Mouse (Mus musculus) kidney, postnatal 36 days (tissue): ENCODE measurements at regions not wholly inside any gene's neighbourhood (a gene's known extent, or its start where the extent isn't known, plus 50 kb on each side); places are given as distances from the start of the nearest gene placed in this dataset.

Experiments
- DNase-seq, 2 experiments: peaks; one replicate each; pipeline ENCODE4 v3.0.0; 2021 to 2022; ENCODE audit warnings: mixed read lengths in 2 of 2

DNA sequence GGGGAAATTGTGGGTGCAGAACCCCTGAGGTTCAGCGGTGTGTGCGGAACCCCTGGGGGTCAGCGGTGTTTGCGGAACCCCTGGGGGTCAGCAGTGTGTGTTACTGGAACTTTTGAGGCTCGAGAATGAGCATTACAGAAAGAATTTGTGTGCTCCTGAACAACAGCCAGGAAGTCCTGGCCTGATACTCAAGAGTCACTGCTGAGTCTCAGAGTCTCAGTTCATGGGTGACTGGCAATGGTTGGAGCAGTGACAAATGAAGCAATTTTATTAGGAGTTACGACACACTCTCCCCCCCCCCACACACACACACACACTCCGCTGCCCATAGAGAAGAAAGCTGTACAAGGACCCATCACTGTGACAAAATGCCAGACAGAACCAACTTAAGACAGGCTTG lies 193.8 kb downstream of the Irs2 start:
- DNase-seq, result no peak

DNA sequence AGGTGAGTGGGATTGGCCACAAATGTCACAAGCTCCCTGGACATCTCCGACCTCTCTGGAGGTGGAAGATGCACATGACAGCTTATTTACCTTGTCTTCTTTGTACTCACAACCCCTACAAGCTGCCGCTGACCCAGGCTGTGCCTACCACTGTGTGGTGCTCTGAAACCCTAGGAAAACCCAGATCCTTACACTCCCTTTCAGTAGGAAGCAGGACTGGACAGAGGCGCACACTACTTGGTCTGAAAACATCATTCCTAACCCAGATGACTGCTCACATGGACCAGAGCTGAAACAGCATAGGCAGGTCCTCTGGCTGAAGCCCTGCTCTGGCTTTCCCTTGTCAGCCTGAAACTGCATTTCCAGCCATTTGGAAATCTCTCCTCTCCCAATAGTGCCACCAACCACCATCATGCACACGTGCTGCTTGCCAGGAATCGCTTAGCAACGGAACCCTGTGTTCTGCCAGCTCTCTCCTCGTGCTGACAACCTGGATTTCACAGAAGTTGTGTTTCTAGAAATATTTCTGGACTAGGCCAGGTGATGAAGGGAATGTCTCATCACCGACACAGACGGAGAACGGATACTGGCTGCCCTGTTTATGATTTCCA lies 196.1 kb downstream of the Irs2 start:
- DNase-seq, result no peak

DNA sequence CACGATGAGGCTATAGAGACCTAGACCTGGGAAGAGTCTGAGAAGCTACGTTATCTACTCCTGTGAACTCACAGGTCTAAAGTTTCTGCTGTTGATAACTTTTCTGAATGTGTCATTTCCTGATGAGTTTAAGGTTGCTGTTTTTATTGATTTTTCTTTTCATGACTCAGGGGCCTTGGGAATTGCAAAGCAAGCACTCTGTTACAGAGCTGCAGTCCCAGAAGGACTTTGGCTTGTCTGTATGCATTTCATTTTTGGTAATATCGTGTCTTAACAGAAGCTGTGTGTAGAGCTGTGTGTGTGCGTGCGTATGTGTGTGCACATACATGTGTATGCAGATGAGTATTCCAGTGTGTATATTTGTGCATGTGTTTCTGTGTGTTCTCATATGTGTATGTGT lies 201.2 kb downstream of the Irs2 start:
- DNase-seq, result no peak

GRCm38 (mm10) chr8:10805405-10806151 lies 202.7 kb downstream of the Irs2 start:
- DNase-seq, result peak; percentile 30 to 48

- DNase-seq, result no peak
Observed at GRCm38 (mm10) chr8:10804974-10805373, 203.3 kb downstream of the Irs2 start.

- peak; percentile 27 to 34 for DNase-seq
Observed at GRCm38 (mm10) chr8:10802003-10802402, 206.3 kb downstream of the Irs2 start.

DNA sequence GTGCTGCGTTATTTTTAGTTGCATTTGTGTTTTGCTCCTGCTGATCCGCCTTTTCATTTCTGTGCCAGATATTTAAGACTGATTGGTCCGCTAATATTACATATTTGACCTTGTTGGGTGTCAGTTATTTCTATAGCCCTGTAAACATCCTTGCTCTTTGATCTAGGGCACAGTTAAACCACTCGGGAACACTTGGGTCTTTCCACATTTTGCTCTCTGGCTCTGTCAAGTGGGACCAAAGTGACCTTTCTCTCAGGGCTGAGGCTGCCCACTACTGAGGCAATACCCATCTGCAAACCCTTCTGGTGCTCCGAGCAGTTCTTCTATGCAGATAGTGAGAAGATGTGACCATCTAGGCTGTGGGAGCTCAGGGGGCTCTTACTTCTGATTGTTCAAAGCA lies 206.7 kb downstream of the Irs2 start:
- DNase-seq, result peak in 1 of 2 experiments; percentile 4

- no peak for DNase-seq
Observed at GRCm38 (mm10) chr8:10798444-10798843, 209.8 kb downstream of the Irs2 start.

DNA sequence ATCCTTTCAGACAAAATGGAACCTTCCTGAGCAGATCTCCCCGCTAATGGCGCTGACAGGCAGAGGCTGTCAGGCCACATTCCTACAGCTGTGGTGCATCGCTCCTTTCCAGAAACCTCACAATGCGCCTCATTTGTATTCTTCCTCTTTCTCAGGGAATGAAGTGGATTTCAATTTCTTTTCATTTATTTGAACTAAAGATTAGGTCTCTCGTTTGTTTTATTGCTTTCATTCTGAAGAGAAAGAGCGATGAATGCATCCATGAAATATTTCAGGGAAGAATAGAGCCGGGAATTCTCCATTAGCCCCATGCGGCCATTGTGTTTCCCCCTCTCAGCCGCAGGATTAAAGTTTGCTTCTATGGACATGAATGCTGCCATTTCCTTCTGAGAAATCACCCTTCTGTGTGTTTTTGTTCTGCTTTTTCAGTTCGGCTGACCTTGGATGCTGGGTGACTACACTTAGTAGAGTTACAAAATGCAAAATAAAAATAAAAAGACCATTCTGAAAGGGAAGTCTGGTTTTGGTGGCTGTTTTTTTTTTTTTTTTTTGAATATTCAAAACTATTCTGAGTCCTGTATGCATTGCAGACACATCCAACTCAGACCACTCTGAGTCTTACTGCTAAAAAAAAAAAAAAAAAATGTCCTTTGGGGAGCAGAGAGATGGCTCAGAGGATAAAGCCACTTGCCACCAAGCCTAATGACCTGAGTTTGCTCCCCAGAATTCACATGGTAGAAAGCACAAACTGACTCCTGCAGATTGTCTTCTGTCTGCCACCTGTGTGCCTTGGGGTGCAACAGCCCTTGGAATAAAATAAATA lies 213.7 kb downstream of the Irs2 start:
- DNase-seq, result no peak

GRCm38 (mm10) chr8:10793670-10794366 lies 214.4 kb downstream of the Irs2 start:
- no peak for DNase-seq

- DNase-seq, result peak in 1 of 2 experiments; percentile 4
Observed at GRCm38 (mm10) chr8:10788496-10789200, 219.6 kb downstream of the Irs2 start.

GRCm38 (mm10) chr8:10785801-10786200 lies 222.5 kb downstream of the Irs2 start:
- DNase-seq, result no peak

DNA sequence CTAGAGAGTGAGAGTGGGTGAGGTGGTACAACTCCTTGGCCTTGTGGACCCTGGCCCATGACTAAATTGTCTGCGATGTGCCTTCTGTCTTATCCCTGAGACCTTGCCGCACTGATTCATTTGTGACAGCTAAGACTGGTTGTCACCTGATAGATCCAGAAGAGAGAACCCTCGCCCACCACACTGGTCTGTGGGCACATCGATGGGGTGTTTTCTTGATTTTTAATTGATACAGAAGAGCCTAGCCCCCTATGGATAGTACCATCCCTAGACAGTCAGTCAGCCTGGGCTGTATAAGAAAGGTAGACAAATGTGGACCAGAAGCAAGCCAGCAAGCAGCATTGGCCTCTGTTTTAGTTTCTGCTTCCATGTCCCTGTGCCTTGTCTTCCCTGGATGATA lies 222.9 kb downstream of the Irs2 start:
- no peak for DNase-seq

GRCm38 (mm10) chr8:10784481-10784880 lies 223.8 kb downstream of the Irs2 start:
- DNase-seq, result no peak

DNA sequence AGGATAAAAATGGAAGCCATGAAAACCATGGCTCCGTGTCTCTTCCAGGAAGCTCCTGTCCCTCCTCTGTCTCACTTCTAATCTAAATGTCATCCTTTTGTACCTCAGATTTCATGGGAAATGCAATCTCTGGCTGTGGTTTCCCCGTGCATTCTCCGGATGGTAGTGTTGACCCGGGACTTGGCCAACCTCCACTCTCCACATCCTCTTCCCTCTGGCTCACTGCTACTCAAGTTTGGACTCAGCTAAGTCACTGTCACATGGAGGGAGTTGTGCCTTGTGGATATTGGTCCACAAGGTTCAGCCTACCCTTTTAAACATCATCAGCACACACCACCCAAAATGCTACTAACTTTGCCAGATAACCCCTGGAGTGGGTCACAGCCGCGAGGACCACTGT lies 226.4 kb downstream of the Irs2 start:
- peak in 1 of 2 experiments; percentile 32 for DNase-seq

DNA sequence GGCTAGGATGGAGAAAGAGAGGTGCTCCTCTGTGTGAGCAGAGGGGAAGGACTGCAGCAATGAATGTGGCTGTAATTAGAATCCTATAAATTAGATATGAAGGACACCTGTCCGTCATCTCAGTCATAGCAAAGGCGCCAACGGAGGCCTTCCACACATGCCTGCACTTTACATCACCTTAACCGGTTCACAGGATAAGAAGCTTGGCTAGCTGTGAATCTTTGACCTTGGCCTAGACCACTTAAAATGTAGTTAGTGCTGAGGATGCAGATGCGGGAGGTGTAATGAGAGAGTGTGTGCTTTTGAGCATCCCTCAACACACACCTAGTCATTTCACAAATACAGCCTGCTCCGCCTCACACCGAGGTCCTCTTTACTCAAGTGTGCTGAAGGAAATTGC lies 228.6 kb downstream of the Irs2 start:
- no peak for DNase-seq

DNA sequence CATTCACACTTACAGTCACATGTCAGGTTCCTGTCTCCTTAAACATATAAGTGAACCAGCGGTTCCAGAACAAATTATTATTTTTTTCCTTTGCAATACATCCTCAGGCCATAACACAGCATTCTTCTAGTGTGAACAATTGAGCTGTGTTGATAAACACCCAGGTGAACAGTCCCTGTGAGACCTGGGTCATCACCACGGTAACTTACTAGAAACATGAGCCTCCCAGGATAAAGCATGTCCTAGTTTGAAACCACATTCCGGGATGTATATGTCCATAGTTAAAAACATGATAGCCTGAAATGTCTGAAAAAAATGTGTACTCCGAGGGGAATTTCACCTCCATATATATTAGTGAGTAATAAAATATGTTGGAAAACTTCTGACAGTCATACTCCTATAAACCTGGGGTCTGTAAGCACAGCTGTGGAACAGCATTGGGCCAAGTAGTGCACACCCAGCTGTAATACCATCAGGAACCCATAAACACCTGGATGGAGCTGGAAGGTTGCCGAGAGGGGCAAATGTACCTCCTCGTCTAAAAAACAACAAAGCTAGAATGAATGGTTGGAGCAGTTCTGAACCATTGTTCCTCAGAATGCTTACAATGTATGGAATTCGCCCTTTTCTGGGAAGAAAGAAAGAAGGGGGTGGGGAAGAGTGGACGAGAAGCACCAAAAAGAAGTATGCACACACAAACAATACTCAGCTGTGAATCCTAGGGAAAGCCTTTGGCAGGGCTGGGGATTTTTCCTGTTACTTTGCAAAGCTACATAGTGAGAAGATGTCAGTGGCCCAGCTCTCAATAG lies 232.9 kb downstream of the Irs2 start:
- no peak for DNase-seq

GRCm38 (mm10) chr8:10774778-10775177 lies 233.5 kb downstream of the Irs2 start:
- no peak for DNase-seq

DNA sequence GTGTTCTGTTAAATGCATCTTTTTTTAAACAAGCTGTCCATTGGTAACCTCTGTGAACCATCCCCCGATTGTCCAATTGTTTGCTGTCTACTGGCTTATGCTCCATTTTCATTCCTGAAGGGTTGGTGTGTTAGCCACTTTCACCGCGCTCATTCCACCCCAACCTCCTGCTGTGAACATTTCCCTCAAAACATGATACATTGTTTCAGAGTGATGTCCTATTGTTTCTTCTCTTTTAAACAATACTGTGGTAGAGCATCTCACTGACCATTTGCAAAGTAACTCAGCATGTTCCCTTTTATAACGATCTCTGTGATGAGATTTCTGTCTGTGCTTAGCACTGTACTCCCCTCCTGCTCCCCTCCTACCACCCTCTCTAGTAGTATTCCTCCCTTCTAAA lies 240.1 kb downstream of the Irs2 start:
- DNase-seq, result no peak

- DNase-seq, result no peak
Observed at GRCm38 (mm10) chr8:10763907-10764306, 244.4 kb downstream of the Irs2 start.

DNA sequence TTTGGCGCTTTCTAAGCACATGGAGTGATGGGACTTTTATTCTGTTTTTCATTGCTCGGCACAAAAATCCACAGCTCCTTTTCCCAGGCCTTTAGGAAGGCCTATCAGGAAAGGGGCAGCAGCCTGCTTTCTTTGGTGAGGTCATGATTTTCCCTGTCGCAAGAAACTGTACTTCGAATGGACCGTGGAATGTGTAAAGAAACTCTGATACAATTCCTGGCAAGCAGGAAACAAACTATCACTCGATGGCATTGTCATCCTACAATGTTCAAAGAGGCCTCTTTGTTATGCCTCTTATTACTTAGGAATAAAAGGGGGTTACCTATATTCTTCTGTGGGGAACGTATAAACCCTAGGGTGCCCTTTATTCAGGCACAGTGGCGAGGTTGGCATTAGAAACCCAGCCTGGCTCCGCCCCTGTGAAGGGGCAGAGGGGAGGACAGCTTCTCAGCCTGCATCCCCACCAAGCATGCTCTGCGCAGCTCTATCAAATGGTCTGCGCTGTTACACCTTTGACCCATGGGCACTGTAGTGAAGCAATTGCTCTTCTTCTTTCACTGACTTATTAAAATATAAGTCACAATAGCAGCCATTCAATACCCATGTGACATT lies 246.5 kb downstream of the Irs2 start:
- DNase-seq, result no peak
